Mouse (Mus musculus) liver, postnatal 0 days (tissue): Measurements from ENCODE around the gene Arhgap28. TPM values are rescaled to one million over a fixed set of nuclear protein-coding genes. Genes with fewer than 3 reads are reported as not detected.

Experiments
- ATAC-seq: fragments of 200-750 bp; cut with Nextera tagmentation; 2 replicates; pipeline ENCODE4 v1.8.0; 2017; ENCODE audit warnings: mild to moderate bottlenecking, moderate library complexity
- DNase-seq: peaks from one replicate; pipeline ENCODE4 v3.0.0-alpha.2; 2016
- H3K27ac ChIP-seq: fragments of 300-500 bp; sonication (generic); 2 replicates; pipeline ENCODE4 v1.5.1; 2014; ENCODE audit warnings: antibody characterized with exemption, moderate library complexity, mild to moderate bottlenecking, low read depth
- H3K27me3 ChIP-seq: fragments of 300-500 bp; sonication (generic); 2 replicates; pipeline ENCODE4 v1.6.1; 2014; ENCODE audit warnings: low read length, control low read depth, mixed read lengths; ENCODE audit not compliant: insufficient read depth
- H3K36me3 ChIP-seq: fragments of 300-500 bp; sonication (generic); replicated peaks from 2 replicates; pipeline ENCODE4 v1.6.1; 2014; ENCODE audit warnings: mild to moderate bottlenecking, control low read depth, low read length, moderate library complexity, mixed read lengths; ENCODE audit not compliant: insufficient read depth
- H3K4me1 ChIP-seq: fragments of 300-500 bp; sonication (generic); 2 replicates; pipeline ENCODE4 v1.6.1; 2014; ENCODE audit warnings: antibody characterized with exemption, mild to moderate bottlenecking, control low read depth; ENCODE audit not compliant: insufficient read depth
- H3K4me2 ChIP-seq: fragments of 300-500 bp; sonication (generic); 2 replicates; pipeline ENCODE4 v1.6.1; 2014; ENCODE audit warnings: low read depth, mild to moderate bottlenecking, low read length, moderate library complexity, mixed read lengths
- H3K4me3 ChIP-seq: fragments of 300-500 bp; sonication (generic); 2 replicates; pipeline ENCODE4 v1.5.1; 2014; ENCODE audit warnings: low read depth, low read length
- H3K9ac ChIP-seq: fragments of 300-500 bp; sonication (generic); replicated peaks from 2 replicates; pipeline ENCODE4 v1.6.1; 2014; ENCODE audit warnings: mild to moderate bottlenecking, moderate library complexity
- H3K9me3 ChIP-seq: fragments of 300-500 bp; sonication (generic); 2 replicates; pipeline ENCODE4 v1.6.1; 2016; ENCODE audit warnings: mild to moderate bottlenecking, control low read depth, low read length, mixed read lengths
- CTCF ChIP-seq: sonication (generic); IDR thresholded peaks from 2 replicates; pipeline ENCODE4 v1.5.1; 2016; ENCODE audit warnings: antibody characterized with exemption, low read depth
- EP300 ChIP-seq: IDR thresholded peaks from 2 replicates; pipeline ENCODE4 v1.6.1; 2016; ENCODE audit warnings: antibody characterized with exemption, low read depth, mild to moderate bottlenecking
- WGBS: fragments of 180-500 bp; shearing (Covaris S2); extraction: QIAGEN DNeasy Blood & Tissue Kit; methylation state at CpG from one replicate; pipeline ENCODE4 v1.1.7; 2014; ENCODE audit not compliant: insufficient replicate concordance; 5-methylcytosine and 5-hydroxymethylcytosine counted together
- polyA plus RNA-seq: library from polyadenylated mRNA; unstranded; fragments of >200 nt; fragmentation: Nextera tagmentation; extraction: Ambion mirVana; gene quantifications from 2 replicates; pipeline ENCODE4 v1.2.1, GENCODE M21; 2015

The Arhgap28 gene
- polyA plus RNA-seq, result 0.48 and 0.51 TPM in 2 replicates

DNA sequence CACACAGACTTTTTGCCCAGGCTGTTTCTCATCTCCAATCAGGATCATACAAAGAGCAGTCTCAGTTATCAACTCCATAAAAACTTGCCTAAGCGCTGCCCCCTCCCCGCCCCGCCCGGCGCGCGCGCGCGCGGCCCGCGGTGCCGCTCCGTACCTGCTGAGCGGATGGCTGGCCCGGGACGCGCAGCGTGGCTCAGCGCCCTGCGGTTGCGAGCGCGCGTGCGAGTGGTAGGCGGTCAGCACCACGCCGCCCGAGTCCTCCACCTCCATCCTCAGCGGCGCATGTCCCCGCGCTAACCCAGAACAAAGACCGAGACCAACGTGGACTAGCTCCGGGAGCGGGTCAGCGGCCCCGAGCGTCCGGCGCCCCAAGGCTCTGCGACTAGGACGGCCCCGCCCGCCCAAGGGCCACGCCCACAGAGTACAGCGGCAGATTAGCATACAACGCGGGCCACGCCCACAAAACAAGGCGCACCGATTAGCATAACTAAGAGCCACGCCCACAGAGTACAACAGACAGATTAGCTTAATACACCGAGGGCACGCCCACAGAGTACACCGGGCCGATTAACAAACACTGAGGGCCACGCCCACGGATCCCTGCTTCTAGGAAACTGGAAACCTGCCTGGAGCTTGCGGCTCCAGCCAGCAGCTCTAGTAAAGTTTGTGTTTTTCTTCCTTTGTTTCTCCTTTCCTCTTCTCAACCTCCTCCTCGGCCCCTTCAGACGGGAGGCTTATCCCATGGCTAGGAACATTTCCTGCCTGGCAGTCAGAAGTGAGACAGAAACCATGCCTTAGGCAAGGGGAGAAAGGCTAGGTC, at the start of gene Arhgap28:
Gene Arhgap28, minus strand, starts transcription at position 380 of the 820 bp plus-strand sequence.
- Histone ChIP-seq H3K36me3 (no peaks in the 10 kb centered on the region), H3K4me2 (peak within 1 kb of the TSS; percentile 88), H3K4me3 (peak within 1 kb of the TSS; percentile 63), H3K9me3 (no peaks in the 10 kb centered on the region), H3K9ac (peak within 1 kb of the TSS; percentile 60), H3K4me1 (0 out of 2 replicates have a peak, but pooled peaks cover 4% of the 10 kb centered on the region), H3K27me3 (0 out of 2 replicates have a peak, but pooled peaks cover 6% of the 10 kb centered on the region), H3K27ac (0 out of 2 replicates have a peak within 1 kb of the TSS, but pooled peaks have one; percentile 29)
- DNase-seq (peak; percentile 88), ATAC-seq (peak; percentile 94)
- WGBS, result under 1% methylated on average over 54 of the region's 65 CpGs
- TF ChIP-seq CTCF, result no peak
- TF ChIP-seq EP300, result no peak

DNA sequence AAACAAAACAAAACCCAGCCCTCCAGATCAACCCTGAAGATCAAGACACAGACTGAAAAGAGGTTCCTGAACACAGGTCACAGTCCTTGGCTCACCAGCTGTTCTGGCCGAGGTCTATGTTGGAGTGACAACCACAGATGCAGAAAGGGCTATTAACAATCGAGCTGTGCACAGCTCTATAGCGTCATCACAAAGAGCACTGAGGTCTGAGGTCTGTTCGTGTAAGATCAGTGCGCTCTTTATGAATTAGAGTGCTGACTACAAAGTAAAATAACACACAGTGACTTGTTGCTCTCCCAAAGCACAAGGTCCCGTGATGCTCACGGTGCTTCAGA, 42.4 kb upstream of the Arhgap28 start:
- Histone ChIP-seq H3K27ac (no peak overlapping the region), H3K36me3 (no peaks in the 10 kb centered on the region), H3K4me1 (no peaks in the 10 kb centered on the region), H3K4me2 (no peak overlapping the region), H3K9ac (no peak overlapping the region), H3K4me3 (no peak overlapping the region), H3K27me3 (no peaks in the 10 kb centered on the region), H3K9me3 (no peaks in the 10 kb centered on the region)
- no peak for TF ChIP-seq EP300
- TF ChIP-seq CTCF, result no peak
- DNase-seq, result no peak
- WGBS, result 72% methylated on average over 7 of the region's 7 CpGs
- ATAC-seq, result no peak

DNA sequence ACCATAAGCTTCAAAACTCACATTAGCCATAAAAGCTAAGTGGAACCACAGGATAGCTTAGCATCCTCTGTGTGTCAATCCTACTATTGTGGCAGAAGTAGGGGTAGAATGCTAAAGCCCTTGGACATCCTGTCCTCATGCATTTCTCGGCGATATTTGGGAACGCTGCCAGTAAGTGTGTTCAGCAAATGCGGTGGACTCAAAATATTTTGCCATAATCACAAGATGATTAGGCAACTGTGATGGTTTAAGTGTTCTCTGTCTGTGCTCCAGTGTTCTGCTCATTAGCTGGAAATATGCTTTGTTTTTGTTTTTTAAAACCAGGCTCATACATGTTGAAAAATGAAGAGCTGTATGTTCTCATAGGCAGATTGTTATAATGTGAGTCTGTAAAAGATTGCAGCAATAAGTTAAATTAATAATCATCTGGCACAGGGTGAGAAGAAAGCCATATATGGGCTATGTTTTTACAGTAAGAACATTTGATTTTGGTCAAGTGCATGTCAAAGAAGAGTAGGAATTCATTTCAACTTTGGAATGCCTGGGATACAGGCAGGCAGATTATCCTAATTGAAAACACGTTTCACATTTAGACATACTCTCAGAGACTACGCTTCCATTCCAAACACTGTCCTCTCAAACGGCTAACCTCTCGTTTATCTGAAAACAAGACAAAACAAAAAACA, 41.9 kb upstream of the Arhgap28 start:
- no peaks in the 10 kb centered on the region for H3K4me1 ChIP-seq
- ATAC-seq (no peak), DNase-seq (no peak)
- H3K4me2 ChIP-seq, result no peak overlapping the region
- H3K9me3 ChIP-seq, result no peaks in the 10 kb centered on the region
- no peak overlapping the region for H3K4me3 ChIP-seq
- WGBS, result 68% methylated on average over 8 of the region's 8 CpGs
- H3K27me3 ChIP-seq, result no peaks in the 10 kb centered on the region
- H3K9ac ChIP-seq, result no peak overlapping the region
- no peak overlapping the region for H3K27ac ChIP-seq
- no peak for TF ChIP-seq CTCF
- TF ChIP-seq EP300, result no peak
- no peaks in the 10 kb centered on the region for H3K36me3 ChIP-seq

DNA sequence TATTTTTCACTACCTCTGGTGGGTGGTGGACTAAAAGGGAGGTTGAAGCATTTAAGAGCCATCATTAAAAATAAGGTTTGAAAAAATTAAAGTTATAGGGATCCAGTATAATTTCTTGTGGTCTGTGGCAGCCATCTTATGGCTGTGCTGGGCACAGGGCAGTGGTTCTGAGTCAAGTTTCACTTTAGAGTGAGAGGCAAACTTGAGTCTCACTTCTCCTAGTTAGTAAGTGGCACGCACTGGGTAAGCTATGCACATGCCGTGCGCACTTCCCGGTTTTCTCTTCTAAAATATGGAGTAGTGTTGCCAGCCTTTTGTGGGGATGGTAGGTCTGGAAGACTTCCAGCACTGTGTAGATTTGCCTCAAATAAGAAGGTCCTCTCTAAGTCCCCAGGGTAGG, 38.5 kb upstream of the Arhgap28 start:
- H3K4me1 ChIP-seq, result no peaks in the 10 kb centered on the region
- WGBS, result 93% methylated on average over 4 of the region's 4 CpGs
- no peak overlapping the region for H3K9ac ChIP-seq
- no peaks in the 10 kb centered on the region for H3K36me3 ChIP-seq
- DNase-seq (no peak), ATAC-seq (no peak)
- no peaks in the 10 kb centered on the region for H3K9me3 ChIP-seq
- TF ChIP-seq EP300 (no peak), CTCF (no peak)
- H3K27ac ChIP-seq, result no peak overlapping the region
- H3K27me3 ChIP-seq, result no peaks in the 10 kb centered on the region
- H3K4me3 ChIP-seq, result no peak overlapping the region
- H3K4me2 ChIP-seq, result no peak overlapping the region

DNA sequence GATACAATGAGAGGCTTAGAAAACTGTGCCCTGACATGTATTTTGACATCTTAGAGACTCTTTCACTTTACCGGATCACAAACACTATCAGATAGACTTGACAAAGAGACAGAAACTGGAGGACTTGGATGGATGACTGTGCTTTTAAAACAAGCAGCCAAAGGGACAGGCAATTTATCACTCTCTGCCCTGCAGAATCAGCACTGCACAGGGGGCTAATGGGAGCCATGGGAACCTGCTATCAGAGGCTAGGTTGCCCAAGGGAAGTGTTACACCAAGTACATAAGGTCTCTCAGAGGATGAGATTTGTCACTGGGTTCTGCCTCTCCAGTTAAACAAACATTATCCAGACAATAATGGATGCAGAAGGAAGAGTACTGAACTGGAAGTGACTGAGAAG, 33.1 kb upstream of the Arhgap28 start:
- no peaks in the 10 kb centered on the region for H3K27me3 ChIP-seq
- 82% methylated on average over 1 of the region's 1 CpGs for WGBS
- no peak overlapping the region for H3K27ac ChIP-seq
- H3K4me1 ChIP-seq, result no peaks in the 10 kb centered on the region
- no peak overlapping the region for H3K4me3 ChIP-seq
- TF ChIP-seq CTCF (no peak), EP300 (no peak)
- DNase-seq, result no peak
- no peak for ATAC-seq
- H3K9ac ChIP-seq, result no peak overlapping the region
- H3K9me3 ChIP-seq, result no peaks in the 10 kb centered on the region
- no peak overlapping the region for H3K4me2 ChIP-seq
- H3K36me3 ChIP-seq, result no peaks in the 10 kb centered on the region

DNA sequence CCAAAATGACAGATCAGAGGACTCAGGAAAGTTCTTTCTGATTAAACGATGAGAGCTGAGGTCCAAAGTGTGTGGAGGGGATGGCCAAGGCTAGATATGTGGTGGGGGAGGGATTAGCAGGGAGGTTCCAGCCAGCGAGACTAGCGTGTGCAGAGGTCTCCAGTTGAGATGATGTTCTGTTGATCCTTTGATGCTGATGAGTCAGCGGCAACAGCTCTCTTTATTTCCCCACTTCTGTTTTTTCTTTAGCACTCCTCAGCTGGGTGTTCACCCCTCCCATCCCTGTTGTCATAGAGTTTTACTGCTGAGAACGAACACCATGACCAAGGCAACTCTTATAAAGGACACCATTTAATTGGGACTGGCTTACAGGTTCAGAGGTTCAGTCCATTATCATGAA, 25.6 kb upstream of the Arhgap28 start:
- no peaks in the 10 kb centered on the region for H3K9me3 ChIP-seq
- H3K4me2 ChIP-seq, result no peak overlapping the region
- no peak overlapping the region for H3K4me3 ChIP-seq
- DNase-seq (no peak), ATAC-seq (no peak)
- no peak overlapping the region for H3K27ac ChIP-seq
- no peaks in the 10 kb centered on the region for H3K36me3 ChIP-seq
- H3K27me3 ChIP-seq, result no peaks in the 10 kb centered on the region
- H3K9ac ChIP-seq, result no peak overlapping the region
- no peaks in the 10 kb centered on the region for H3K4me1 ChIP-seq
- TF ChIP-seq CTCF (no peak), EP300 (no peak)
- 46% methylated on average over 5 of the region's 5 CpGs for WGBS
